Mouse (Mus musculus) intestine, embryonic 16.5 days (tissue): ENCODE data around the gene Htr1f. TPM values are rescaled to one million over a fixed set of nuclear protein-coding genes. Genes with fewer than 3 reads are reported as not detected.
A peak's percentile ranks its signal among the peaks of the same experiment; 100 is the strongest.

Experiments
- ATAC-seq: fragments of 200-750 bp; cut with Nextera tagmentation; 2 replicates; pipeline ENCODE4 v1.8.0; 2017; ENCODE audit warnings: moderate TSS enrichment, moderate library complexity
- H3K27ac ChIP-seq: fragments of 300-500 bp; sonication (generic); 2 replicates; pipeline ENCODE4 v1.5.1; 2014; ENCODE audit warnings: mild to moderate bottlenecking, low read length
- H3K27me3 ChIP-seq: fragments of 300-500 bp; sonication (generic); replicated peaks from 2 replicates; pipeline ENCODE4 v1.6.1; 2014; ENCODE audit warnings: low read length, control low read depth, mixed read lengths; ENCODE audit not compliant: control insufficient read depth, insufficient read depth
- H3K36me3 ChIP-seq: fragments of 300-500 bp; sonication (generic); 2 replicates; pipeline ENCODE4 v1.6.1; 2014; ENCODE audit warnings: low read length, control low read depth; ENCODE audit not compliant: control insufficient read depth, insufficient read depth
- H3K4me1 ChIP-seq: fragments of 300-500 bp; sonication (generic); 2 replicates; pipeline ENCODE4 v1.6.1; 2014; ENCODE audit warnings: low read length, control low read depth, mixed read lengths; ENCODE audit not compliant: control insufficient read depth, insufficient read depth
- H3K4me2 ChIP-seq: fragments of 300-500 bp; sonication (generic); 2 replicates; pipeline ENCODE4 v1.6.1; 2014; ENCODE audit warnings: low read depth, low read length, control low read depth
- H3K4me3 ChIP-seq: fragments of 300-500 bp; sonication (generic); 2 replicates; pipeline ENCODE4 v1.5.1; 2014; ENCODE audit warnings: mild to moderate bottlenecking, low read length
- H3K9ac ChIP-seq: fragments of 300-500 bp; sonication (generic); 2 replicates; pipeline ENCODE4 v1.6.1; 2014; ENCODE audit warnings: low read depth, low read length
- H3K9me3 ChIP-seq: fragments of 300-500 bp; sonication (generic); 2 replicates; pipeline ENCODE4 v1.6.1; 2016; ENCODE audit warnings: low read length, control low read depth; ENCODE audit not compliant: control insufficient read depth
- WGBS: fragments of 180-500 bp; shearing (Covaris S2); extraction: QIAGEN DNeasy Blood & Tissue Kit; methylation state at CpG from one replicate; pipeline ENCODE4 v1.1.7; 2014; 5-methylcytosine and 5-hydroxymethylcytosine counted together
- microRNA-seq: library from miRNA; unstranded; fragments of <30 nt; microRNA quantifications from one replicate; pipeline ENCODE4, GENCODE M21; 2016
- polyA plus RNA-seq: library from polyadenylated mRNA; unstranded; fragments of >200 nt; fragmentation: Nextera tagmentation; extraction: Ambion mirVana; gene quantifications from 2 replicates; pipeline ENCODE4 v1.2.1, GENCODE M21; 2015

The Htr1f gene
- polyA plus RNA-seq, 1 experiment from 2014 or later, result not detected

DNA sequence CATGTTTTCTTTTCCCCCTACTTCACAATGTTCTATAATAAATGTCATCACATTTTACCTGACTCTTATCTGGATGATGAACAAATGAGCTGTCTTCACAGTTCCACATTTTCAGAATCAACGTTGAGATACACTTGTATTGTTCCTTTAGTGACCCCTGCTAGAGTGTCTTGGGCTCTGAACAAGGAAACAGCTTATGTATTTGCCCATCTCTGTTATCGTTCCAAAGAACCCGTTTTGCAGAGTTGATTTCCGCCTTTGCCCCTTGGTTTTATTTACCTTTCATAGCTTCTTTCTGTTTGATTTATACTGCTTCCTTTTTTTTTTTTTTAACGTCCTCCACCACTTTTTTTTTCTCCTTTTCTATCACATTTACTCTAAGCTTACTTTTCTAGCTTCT, 225.9 kb downstream of the Htr1f start:
- Histone ChIP-seq H3K27ac (no peak overlapping the region), H3K27me3 (no peaks in the 10 kb centered on the region), H3K4me1 (peaks cover 4% of the 10 kb centered on the region), H3K36me3 (no peaks in the 10 kb centered on the region), H3K9ac (no peak overlapping the region), H3K9me3 (no peaks in the 10 kb centered on the region), H3K4me2 (no peak overlapping the region), H3K4me3 (no peak overlapping the region)
- peak; percentile 62 for ATAC-seq
- 37% methylated on average over 5 of the region's 5 CpGs for WGBS

DNA sequence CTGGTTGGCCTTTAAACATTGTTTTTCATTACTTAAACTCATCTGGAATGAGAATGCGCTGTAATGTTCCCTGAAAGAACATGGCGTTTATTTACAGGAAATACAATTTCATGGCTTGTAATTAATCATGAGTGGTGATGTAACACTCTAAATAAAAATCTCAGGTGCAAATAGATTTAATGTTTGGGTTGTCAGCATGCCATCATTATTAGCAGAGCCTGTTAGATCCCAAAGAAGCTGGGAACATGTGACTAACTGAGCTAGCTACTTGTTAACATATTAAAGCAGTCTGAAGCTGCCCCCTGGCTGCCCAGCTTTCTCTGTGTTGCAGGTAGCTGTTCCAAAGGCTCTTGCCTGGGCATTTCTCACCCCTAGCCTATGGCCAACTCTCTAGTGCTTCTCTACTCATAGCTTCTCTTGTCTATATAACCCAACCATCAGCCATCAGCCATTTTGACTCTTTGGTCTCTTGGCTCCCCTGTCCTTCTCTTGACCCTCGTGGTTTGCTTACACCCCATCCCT, 227.0 kb downstream of the Htr1f start:
- Histone ChIP-seq H3K9me3 (no peaks in the 10 kb centered on the region), H3K4me1 (no peaks in the 10 kb centered on the region), H3K27ac (no peak overlapping the region), H3K4me2 (no peak overlapping the region), H3K4me3 (no peak overlapping the region), H3K9ac (no peak overlapping the region), H3K27me3 (no peaks in the 10 kb centered on the region), H3K36me3 (no peaks in the 10 kb centered on the region)
- no peak for ATAC-seq
- 80% methylated on average over 3 of the region's 3 CpGs for WGBS

DNA sequence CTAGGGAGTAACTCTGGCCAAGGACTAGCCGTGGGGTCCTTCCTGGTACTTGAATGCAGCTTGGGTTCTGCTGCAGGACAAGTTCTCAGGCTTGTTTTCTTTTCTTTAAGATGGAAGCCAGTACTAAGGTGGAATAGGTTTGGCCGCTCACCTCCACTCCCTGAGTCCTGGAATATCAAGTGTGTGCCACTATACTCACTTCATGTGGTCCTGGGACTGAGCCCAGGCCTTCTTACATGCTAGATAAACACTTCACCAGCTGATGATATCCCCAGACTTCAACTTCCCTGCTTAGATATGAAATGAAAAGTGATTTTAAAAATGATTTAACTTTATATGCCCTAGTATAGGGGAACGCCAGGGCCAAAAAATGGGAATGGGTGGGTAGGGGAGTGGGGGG, 228.3 kb downstream of the Htr1f start:
- Histone ChIP-seq H3K9me3 (no peaks in the 10 kb centered on the region), H3K36me3 (no peaks in the 10 kb centered on the region), H3K4me2 (no peak overlapping the region), H3K4me3 (no peak overlapping the region), H3K27me3 (no peaks in the 10 kb centered on the region), H3K27ac (no peak overlapping the region), H3K4me1 (no peaks in the 10 kb centered on the region), H3K9ac (no peak overlapping the region)
- no peak for ATAC-seq
- 83% methylated on average over 3 of the region's 3 CpGs for WGBS

DNA sequence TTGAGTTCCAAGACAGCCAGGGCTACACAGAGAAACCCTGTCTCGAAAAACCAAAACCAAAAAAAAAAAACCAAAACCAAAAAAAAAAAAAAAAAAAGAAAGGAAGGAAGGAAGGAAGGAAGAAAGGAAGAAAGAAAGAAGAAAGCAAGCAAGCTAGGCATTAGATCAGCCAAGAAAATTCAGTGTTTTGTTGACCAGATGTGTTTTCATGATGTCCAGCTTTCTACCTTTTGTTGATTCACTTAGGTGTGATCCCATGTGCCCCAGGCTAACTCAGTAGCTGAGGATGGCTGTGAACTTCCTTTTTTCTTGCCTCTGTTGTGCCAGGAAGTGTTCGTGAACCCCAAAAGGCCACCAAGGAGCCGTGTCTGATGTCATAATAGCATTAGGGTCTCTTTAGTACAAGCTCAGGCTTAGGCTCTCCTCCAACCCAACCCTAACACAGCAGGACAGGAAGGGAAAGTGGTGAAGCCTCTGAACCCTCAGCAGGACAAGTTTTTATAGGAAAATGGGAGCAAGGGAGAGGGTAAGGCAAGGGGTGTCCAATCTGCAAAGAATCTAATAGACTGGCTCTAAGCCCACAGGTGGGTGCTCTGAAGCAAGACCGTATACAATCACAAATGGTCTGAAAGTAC, 228.9 kb downstream of the Htr1f start:
- Histone ChIP-seq H3K4me3 (no peak overlapping the region), H3K27ac (no peak overlapping the region), H3K9ac (no peak overlapping the region), H3K27me3 (no peaks in the 10 kb centered on the region), H3K4me2 (no peak overlapping the region), H3K9me3 (no peaks in the 10 kb centered on the region), H3K4me1 (no peaks in the 10 kb centered on the region), H3K36me3 (no peaks in the 10 kb centered on the region)
- no peak for ATAC-seq
- 78% methylated on average over 4 of the region's 4 CpGs for WGBS

DNA sequence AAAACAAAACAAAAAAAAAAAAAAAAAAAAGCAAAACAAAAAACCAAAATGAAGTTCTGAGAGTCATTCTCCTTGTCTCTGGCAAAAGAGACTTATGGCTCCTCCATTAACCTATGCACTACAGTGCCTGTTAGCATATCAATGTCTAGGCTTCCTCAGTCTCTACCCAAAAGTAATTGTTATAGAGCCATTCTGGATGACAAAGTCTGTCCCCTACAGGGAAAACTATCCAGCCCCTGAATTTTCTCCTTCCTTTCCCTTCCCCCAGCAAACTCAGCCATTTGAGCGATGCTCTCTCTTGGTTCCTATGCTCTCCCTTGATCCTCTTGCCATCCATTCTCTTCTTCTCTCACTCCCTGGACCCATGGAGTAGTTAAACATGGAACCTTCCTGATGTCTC, 229.8 kb downstream of the Htr1f start:
- Histone ChIP-seq H3K4me2 (no peak overlapping the region), H3K4me1 (no peaks in the 10 kb centered on the region), H3K4me3 (no peak overlapping the region), H3K27me3 (no peaks in the 10 kb centered on the region), H3K36me3 (no peaks in the 10 kb centered on the region), H3K9me3 (no peaks in the 10 kb centered on the region), H3K27ac (no peak overlapping the region), H3K9ac (no peak overlapping the region)
- WGBS, result 88% methylated on average over 1 of the region's 1 CpGs
- ATAC-seq, result no peak

DNA sequence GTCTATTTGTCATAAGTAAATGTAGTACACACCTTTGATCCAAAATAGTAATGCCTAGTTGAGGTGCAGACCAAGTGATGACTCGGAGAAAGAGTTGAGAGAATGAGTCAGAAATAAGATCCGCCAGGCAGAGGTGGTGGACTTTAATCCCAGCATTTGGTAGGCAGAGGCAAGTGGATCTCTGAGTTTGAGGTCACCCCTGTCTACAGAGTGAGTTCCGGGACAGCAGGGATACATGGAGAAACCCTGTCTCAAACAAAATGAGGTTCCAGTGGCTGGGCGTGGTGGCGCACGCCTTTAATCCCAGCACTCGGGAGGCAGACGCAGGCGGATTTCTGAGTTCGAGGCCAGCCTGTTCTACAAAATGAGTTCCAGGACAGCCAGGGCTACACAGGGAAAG, 230.3 kb downstream of the Htr1f start:
- ATAC-seq, result no peak
- Histone ChIP-seq H3K36me3 (no peaks in the 10 kb centered on the region), H3K4me2 (no peak overlapping the region), H3K27ac (no peak overlapping the region), H3K9me3 (no peaks in the 10 kb centered on the region), H3K27me3 (no peaks in the 10 kb centered on the region), H3K9ac (no peak overlapping the region), H3K4me3 (no peak overlapping the region), H3K4me1 (no peaks in the 10 kb centered on the region)
- 95% methylated on average over 10 of the region's 10 CpGs for WGBS

Small RNAs within 50 kb of the gene (microRNA-seq; reads per million reads assigned to microRNA genes)
- gene Gm23374, result not detected
